Mouse (Mus musculus): Measurements from ENCODE around the gene Klhl12. TPM values are rescaled to one million over a fixed set of nuclear protein-coding genes. Genes with fewer than 3 reads are reported as not detected.
"Not testable (repeated sequence)": the region's sequence is repeated elsewhere in the genome, so short reads cannot be mapped to it uniquely, and the experiment has no call there.

Gene Klhl12
- polyA plus RNA-seq, 1 experiment: 7.7 TPM

GRCm38 (mm10) chr1:134512183-134512582 is 56.9 kb downstream of the Klhl12 start:
- Histone ChIP-seq H3K27ac (ENCODE audit: control insufficient read depth, insufficient read depth, low read length) (no peak overlapping the region), H3K4me3 (ENCODE audit: control insufficient read depth, insufficient read depth, low read length) (no peak overlapping the region), H3K27me3 (ENCODE audit: control insufficient read depth, insufficient read depth, low read length) (peaks cover 9% of the 10 kb centered on the region; the same call in 1 of the 2 replicates), H3K4me1 (replicated peaks; ENCODE audit: control insufficient read depth, insufficient read depth, low read length) (peaks cover 18% of the 10 kb centered on the region), H3K36me3 (ENCODE audit: control insufficient read depth, insufficient read depth, low read length) (peaks cover 6% of the 10 kb centered on the region; the same call in 1 of the 2 replicates)
- WGBS: 69% methylated on average over 4 of the region's 4 CpGs
- TF ChIP-seq POLR2A (IDR thresholded peaks at IDR 0.05; ENCODE audit: control insufficient read depth, extremely low read depth, insufficient read depth, low read length, poor library complexity) (no peak), CTCF (IDR thresholded peaks at IDR 0.05; ENCODE audit: borderline replicate concordance, control insufficient read depth, extremely low read depth, insufficient read depth, low read length, poor library complexity) (no peak)
- DNase-seq: no peak

GRCm38 (mm10) chr1:134512584-134512983 is 57.3 kb downstream of the Klhl12 start:
- no peak for DNase-seq
- Histone ChIP-seq H3K27me3 (ENCODE audit: control insufficient read depth, insufficient read depth, low read length) (peaks cover 9% of the 10 kb centered on the region; the same call in 1 of the 2 replicates), H3K4me1 (replicated peaks; ENCODE audit: control insufficient read depth, insufficient read depth, low read length) (peaks cover 18% of the 10 kb centered on the region), H3K36me3 (ENCODE audit: control insufficient read depth, insufficient read depth, low read length) (peaks cover 2% of the 10 kb centered on the region; the same call in 1 of the 2 replicates), H3K27ac (ENCODE audit: control insufficient read depth, insufficient read depth, low read length) (no peak overlapping the region), H3K4me3 (ENCODE audit: control insufficient read depth, insufficient read depth, low read length) (no peak overlapping the region)
- 84% methylated on average over 6 of the region's 6 CpGs for WGBS
- TF ChIP-seq POLR2A (IDR thresholded peaks at IDR 0.05; ENCODE audit: control insufficient read depth, extremely low read depth, insufficient read depth, low read length, poor library complexity) (no peak), CTCF (IDR thresholded peaks at IDR 0.05; ENCODE audit: borderline replicate concordance, control insufficient read depth, extremely low read depth, insufficient read depth, low read length, poor library complexity) (no peak)

GRCm38 (mm10) chr1:134513312-134513860 is 58.1 kb downstream of the Klhl12 start:
- WGBS: 6% methylated on average over 38 of the region's 38 CpGs
- Histone ChIP-seq H3K27me3 (ENCODE audit: control insufficient read depth, insufficient read depth, low read length) (peaks cover 9% of the 10 kb centered on the region; the same call in 1 of the 2 replicates), H3K27ac (ENCODE audit: control insufficient read depth, insufficient read depth, low read length) (no peak overlapping the region), H3K4me1 (replicated peaks; ENCODE audit: control insufficient read depth, insufficient read depth, low read length) (peaks cover 18% of the 10 kb centered on the region), H3K36me3 (ENCODE audit: control insufficient read depth, insufficient read depth, low read length) (no peaks in the 10 kb centered on the region), H3K4me3 (ENCODE audit: control insufficient read depth, insufficient read depth, low read length) (no peak overlapping the region)
- TF ChIP-seq CTCF (IDR thresholded peaks at IDR 0.05; ENCODE audit: borderline replicate concordance, control insufficient read depth, extremely low read depth, insufficient read depth, low read length, poor library complexity) (no peak), POLR2A (IDR thresholded peaks at IDR 0.05; ENCODE audit: control insufficient read depth, extremely low read depth, insufficient read depth, low read length, poor library complexity) (no peak)
- no peak for DNase-seq

- Histone ChIP-seq H3K4me1 (replicated peaks; ENCODE audit: control insufficient read depth, insufficient read depth, low read length) (peaks cover 21% of the 10 kb centered on the region), H3K4me3 (ENCODE audit: control insufficient read depth, insufficient read depth, low read length) (no peak overlapping the region)
- WGBS: 60% methylated on average over 16 of the region's 16 CpGs
Observed at GRCm38 (mm10) chr1:134513876-134514590, 58.7 kb downstream of the Klhl12 start.

GRCm38 (mm10) chr1:134515891-134516290 is 60.6 kb downstream of the Klhl12 start:
- Histone ChIP-seq H3K4me3 (ENCODE audit: control insufficient read depth, insufficient read depth, low read length) (no peak overlapping the region), H3K36me3 (ENCODE audit: control insufficient read depth, insufficient read depth, low read length) (no peaks in the 10 kb centered on the region), H3K27me3 (ENCODE audit: control insufficient read depth, insufficient read depth, low read length) (peaks cover 9% of the 10 kb centered on the region; the same call in 1 of the 2 replicates), H3K4me1 (replicated peaks; ENCODE audit: control insufficient read depth, insufficient read depth, low read length) (peaks cover 13% of the 10 kb centered on the region), H3K27ac (ENCODE audit: control insufficient read depth, insufficient read depth, low read length) (no peak overlapping the region)
- WGBS: 91% methylated on average over 2 of the region's 2 CpGs
- DNase-seq: no peak
- no peak for TF ChIP-seq POLR2A (IDR thresholded peaks at IDR 0.05; ENCODE audit: control insufficient read depth, extremely low read depth, insufficient read depth, low read length, poor library complexity)
- TF ChIP-seq CTCF (IDR thresholded peaks at IDR 0.05; ENCODE audit: borderline replicate concordance, control insufficient read depth, extremely low read depth, insufficient read depth, low read length, poor library complexity): no peak

More at GRCm38 (mm10) chr1:134513876-134514590, 58.7 kb downstream of the Klhl12 start:
- DNase-seq: no peak
- no peak for TF ChIP-seq CTCF (IDR thresholded peaks at IDR 0.05; ENCODE audit: borderline replicate concordance, control insufficient read depth, extremely low read depth, insufficient read depth, low read length, poor library complexity)
- no peaks in the 10 kb centered on the region for H3K36me3 ChIP-seq (ENCODE audit: control insufficient read depth, insufficient read depth, low read length)
- peaks cover 9% of the 10 kb centered on the region; the same call in 1 of the 2 replicates for H3K27me3 ChIP-seq (ENCODE audit: control insufficient read depth, insufficient read depth, low read length)
- no peak overlapping the region for H3K27ac ChIP-seq (ENCODE audit: control insufficient read depth, insufficient read depth, low read length)

GRCm38 (mm10) chr1:134516491-134517198 is 61.3 kb downstream of the Klhl12 start:
- TF ChIP-seq POLR2A (IDR thresholded peaks at IDR 0.05; ENCODE audit: control insufficient read depth, extremely low read depth, insufficient read depth, low read length, poor library complexity): no peak
- no peak for TF ChIP-seq CTCF (IDR thresholded peaks at IDR 0.05; ENCODE audit: borderline replicate concordance, control insufficient read depth, extremely low read depth, insufficient read depth, low read length, poor library complexity)
- Histone ChIP-seq H3K27ac (ENCODE audit: control insufficient read depth, insufficient read depth, low read length) (no peak overlapping the region), H3K36me3 (ENCODE audit: control insufficient read depth, insufficient read depth, low read length) (no peaks in the 10 kb centered on the region), H3K27me3 (ENCODE audit: control insufficient read depth, insufficient read depth, low read length) (peaks cover 9% of the 10 kb centered on the region; the same call in 1 of the 2 replicates), H3K4me3 (ENCODE audit: control insufficient read depth, insufficient read depth, low read length) (no peak overlapping the region), H3K4me1 (replicated peaks; ENCODE audit: control insufficient read depth, insufficient read depth, low read length) (peaks cover 13% of the 10 kb centered on the region)
- DNase-seq: no peak
- WGBS: 88% methylated on average over 4 of the region's 4 CpGs

- 96% methylated on average over 14 of the region's 14 CpGs for WGBS
- peaks cover 13% of the 10 kb centered on the region for H3K4me1 ChIP-seq (replicated peaks; ENCODE audit: control insufficient read depth, insufficient read depth, low read length)
- not testable (repeated sequence) for H3K27me3 ChIP-seq (ENCODE audit: control insufficient read depth, insufficient read depth, low read length); DNase-seq; H3K4me3 ChIP-seq (ENCODE audit: control insufficient read depth, insufficient read depth, low read length); H3K36me3 ChIP-seq (ENCODE audit: control insufficient read depth, insufficient read depth, low read length); H3K27ac ChIP-seq (ENCODE audit: control insufficient read depth, insufficient read depth, low read length)
Observed at GRCm38 (mm10) chr1:134517841-134518240, 62.5 kb downstream of the Klhl12 start.

All from thymus, adult 2 months (tissue).